Mouse (Mus musculus) embryonic facial prominence, embryonic 14.5 days (tissue): Measurements from ENCODE around the gene Lcp2. TPM values are rescaled to one million over a fixed set of nuclear protein-coding genes. Genes with fewer than 3 reads are reported as not detected.

Experiments used
- ATAC-seq: fragments of 200-750 bp; cut with Nextera tagmentation; 2 replicates; pipeline ENCODE4 v1.8.0; 2017; ENCODE audit warnings: low read depth, moderate number of reproducible peaks, moderate TSS enrichment
- DNase-seq: peaks from one replicate; pipeline ENCODE4 v3.0.0-alpha.2; 2015; ENCODE audit warnings: low spot score
- H3K27ac ChIP-seq: fragments of 300-500 bp; sonication (generic); replicated peaks from 2 replicates; pipeline ENCODE4 v1.5.1; 2014; ENCODE audit warnings: low read depth, mild to moderate bottlenecking, low read length, moderate library complexity
- H3K27me3 ChIP-seq: fragments of 300-500 bp; sonication (generic); replicated peaks from 2 replicates; pipeline ENCODE4 v1.6.1; 2014; ENCODE audit warnings: low read length; ENCODE audit not compliant: control insufficient read depth, insufficient read depth
- H3K36me3 ChIP-seq: fragments of 300-500 bp; sonication (generic); 2 replicates; pipeline ENCODE4 v1.6.1; 2014; ENCODE audit warnings: low read length, mixed read lengths; ENCODE audit not compliant: control insufficient read depth, insufficient read depth
- H3K4me1 ChIP-seq: fragments of 300-500 bp; sonication (generic); 2 replicates; pipeline ENCODE4 v1.6.1; 2014; ENCODE audit warnings: antibody characterized with exemption, low read length; ENCODE audit not compliant: control insufficient read depth, insufficient read depth
- H3K4me2 ChIP-seq: fragments of 300-500 bp; sonication (generic); 2 replicates; pipeline ENCODE4 v1.6.1; 2014; ENCODE audit warnings: low read depth, mild to moderate bottlenecking, low read length, moderate library complexity, mixed read lengths
- H3K4me3 ChIP-seq: fragments of 300-500 bp; sonication (generic); 2 replicates; pipeline ENCODE4 v1.5.1; 2014; ENCODE audit warnings: low read depth, mild to moderate bottlenecking, low read length
- H3K9ac ChIP-seq: fragments of 300-500 bp; sonication (generic); 2 replicates; pipeline ENCODE4 v1.6.1; 2014; ENCODE audit warnings: low read depth, mild to moderate bottlenecking, low read length, moderate library complexity, mixed read lengths
- H3K9me3 ChIP-seq: fragments of 300-500 bp; sonication (generic); 2 replicates; pipeline ENCODE4 v1.6.1; 2016; ENCODE audit warnings: low read length; ENCODE audit not compliant: control insufficient read depth
- WGBS: fragments of 180-500 bp; shearing (Covaris S2); extraction: QIAGEN DNeasy Blood & Tissue Kit; methylation state at CpG from one replicate; pipeline ENCODE4 v1.1.7; 2014; 5-methylcytosine and 5-hydroxymethylcytosine counted together
- polyA plus RNA-seq: library from polyadenylated mRNA; unstranded; fragments of >200 nt; fragmentation: Nextera tagmentation; extraction: Ambion mirVana; gene quantifications from 2 replicates; pipeline ENCODE4 v1.2.1, GENCODE M21; 2014

Gene Lcp2
- polyA plus RNA-seq, 1 experiment from 2014 or later = 6.4 TPM

- no peaks in the 10 kb centered on the region for H3K36me3 ChIP-seq
- no peak overlapping the region for H3K4me2 ChIP-seq
- H3K27me3 ChIP-seq = no peaks in the 10 kb centered on the region
- no peaks in the 10 kb centered on the region for H3K4me1 ChIP-seq
- no peak for DNase-seq
- ATAC-seq = no peak
- H3K9me3 ChIP-seq = no peaks in the 10 kb centered on the region
- H3K4me3 ChIP-seq = no peak overlapping the region
- 63% methylated on average over 2 of the region's 2 CpGs for WGBS
- no peak overlapping the region for H3K9ac ChIP-seq
- no peak overlapping the region for H3K27ac ChIP-seq
Observed at GRCm38 (mm10) chr11:34034794-34035193, 11.9 kb upstream of the Lcp2 start.

DNA sequence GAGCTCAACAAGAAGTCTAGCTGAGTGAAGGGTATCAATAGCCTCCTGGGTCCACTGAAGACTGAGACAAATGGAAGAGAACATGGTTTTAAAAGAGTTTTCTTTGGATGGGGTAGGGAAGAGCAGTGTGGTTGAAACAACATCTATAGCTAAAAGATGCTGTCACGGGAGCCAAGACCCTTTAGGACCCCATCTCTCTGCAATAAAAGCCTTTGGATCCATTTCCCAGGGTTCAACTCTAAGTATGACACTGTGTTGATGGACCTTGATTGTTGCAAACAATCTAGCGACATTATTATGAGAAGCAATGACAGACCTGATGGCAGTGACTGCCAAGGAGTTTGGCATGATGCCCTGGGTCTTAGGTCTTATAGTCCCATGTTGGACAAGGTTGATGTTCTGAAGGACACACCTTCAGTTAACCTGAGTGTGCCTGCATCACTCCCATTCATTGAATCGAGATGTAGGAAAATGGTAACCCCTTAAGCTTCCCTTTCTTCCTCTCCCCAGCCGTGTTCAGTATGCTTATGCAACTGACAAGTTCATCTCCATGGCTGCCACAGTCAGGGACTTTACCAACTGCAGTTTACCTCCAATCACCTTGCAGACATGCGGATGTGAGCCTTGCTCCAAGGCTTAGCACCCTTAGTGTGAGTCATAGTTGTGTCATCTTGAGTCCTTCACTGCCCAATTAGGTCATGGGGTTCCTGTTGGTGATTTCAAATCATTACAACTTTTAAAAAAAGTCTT is 10.6 kb upstream of the Lcp2 start:
- ATAC-seq (no peak), DNase-seq (no peak)
- 85% methylated on average over 5 of the region's 5 CpGs for WGBS
- Histone ChIP-seq H3K4me3 (no peak overlapping the region), H3K9ac (no peak overlapping the region), H3K4me2 (no peak overlapping the region), H3K36me3 (no peaks in the 10 kb centered on the region), H3K27ac (no peak overlapping the region), H3K9me3 (no peaks in the 10 kb centered on the region), H3K27me3 (no peaks in the 10 kb centered on the region), H3K4me1 (no peaks in the 10 kb centered on the region)

DNA sequence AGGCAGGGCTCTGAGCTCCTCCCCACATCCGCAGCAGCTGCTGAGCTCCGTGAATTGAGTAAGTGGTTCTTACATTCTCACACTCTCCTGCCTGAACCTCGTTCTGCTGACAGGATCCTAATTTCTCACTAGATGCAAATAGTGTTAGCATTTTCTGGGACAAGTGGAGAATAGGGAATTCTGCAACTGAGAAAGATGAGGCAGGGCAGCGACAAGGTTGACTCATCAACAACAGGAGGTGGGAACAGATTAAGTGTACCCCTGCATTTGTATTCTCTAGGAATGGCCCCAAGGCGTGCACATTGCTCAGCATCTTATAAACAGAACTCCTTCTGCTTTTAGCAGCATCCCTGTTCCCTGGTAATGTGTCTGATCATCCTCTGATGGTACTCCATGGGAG is 6.7 kb upstream of the Lcp2 start:
- H3K9ac ChIP-seq = no peak overlapping the region
- H3K27ac ChIP-seq = no peak overlapping the region
- ATAC-seq (no peak), DNase-seq (no peak)
- H3K4me3 ChIP-seq = no peak overlapping the region
- H3K27me3 ChIP-seq = no peaks in the 10 kb centered on the region
- H3K36me3 ChIP-seq = no peaks in the 10 kb centered on the region
- no peaks in the 10 kb centered on the region for H3K4me1 ChIP-seq
- 81% methylated on average over 5 of the region's 5 CpGs for WGBS
- no peak overlapping the region for H3K4me2 ChIP-seq
- no peaks in the 10 kb centered on the region for H3K9me3 ChIP-seq

- H3K27ac ChIP-seq = no peak overlapping the region
- H3K36me3 ChIP-seq = no peaks in the 10 kb centered on the region
- 30% methylated on average over 1 of the region's 1 CpGs for WGBS
- no peak overlapping the region for H3K4me2 ChIP-seq
- no peaks in the 10 kb centered on the region for H3K27me3 ChIP-seq
- DNase-seq = no peak
- no peaks in the 10 kb centered on the region for H3K4me1 ChIP-seq
- H3K4me3 ChIP-seq = no peak overlapping the region
- no peak for ATAC-seq
- no peaks in the 10 kb centered on the region for H3K9me3 ChIP-seq
- H3K9ac ChIP-seq = no peak overlapping the region
Observed at GRCm38 (mm10) chr11:34042808-34043207, 3.9 kb upstream of the Lcp2 start.

GRCm38 (mm10) chr11:34047542-34047937 is 820 bp downstream of the Lcp2 start:
- WGBS = 74% methylated on average over 5 of the region's 5 CpGs
- no peak overlapping the region for H3K27ac ChIP-seq
- no peak for ATAC-seq
- H3K9me3 ChIP-seq = no peaks in the 10 kb centered on the region
- H3K4me1 ChIP-seq = no peaks in the 10 kb centered on the region
- no peaks in the 10 kb centered on the region for H3K36me3 ChIP-seq
- no peak overlapping the region for H3K4me2 ChIP-seq
- no peak for DNase-seq
- H3K27me3 ChIP-seq = no peaks in the 10 kb centered on the region
- H3K4me3 ChIP-seq = no peak overlapping the region
- H3K9ac ChIP-seq = no peak overlapping the region

DNA sequence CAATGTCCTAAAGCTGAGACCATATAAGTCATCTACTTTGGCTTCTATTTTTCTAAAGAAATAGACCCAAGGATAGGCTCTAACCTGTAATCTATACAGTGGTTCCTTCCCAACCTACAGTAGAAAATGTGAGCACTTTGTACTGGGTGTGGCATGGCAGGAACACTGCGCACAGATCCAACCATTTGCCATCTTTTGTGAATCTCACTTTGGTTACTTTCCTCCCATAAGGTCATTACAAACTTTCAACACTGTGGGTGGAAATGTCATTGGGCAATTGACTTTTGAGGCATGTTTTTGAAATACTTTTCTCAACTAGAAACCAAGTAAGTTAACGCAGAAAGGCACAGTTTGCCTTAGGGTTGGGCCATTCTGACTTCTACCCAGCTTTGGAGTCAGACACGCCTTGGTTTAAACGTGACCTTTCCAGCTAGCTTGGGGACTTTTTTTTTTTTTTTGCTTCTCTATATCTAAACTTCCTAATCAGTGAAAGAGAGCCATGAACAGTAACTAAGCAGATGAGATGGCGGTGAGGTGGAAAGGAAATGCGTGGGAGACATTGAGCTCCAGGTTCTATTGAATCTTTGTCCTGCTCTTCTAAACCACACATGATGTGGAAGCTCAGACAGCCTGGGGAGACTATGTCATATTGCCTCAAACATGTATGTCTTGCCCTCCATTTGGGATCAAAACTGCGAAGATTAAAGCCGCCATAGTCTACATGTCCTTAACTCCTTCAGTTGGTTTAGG is 1.8 kb downstream of the Lcp2 start:
- 90% methylated on average over 8 of the region's 8 CpGs for WGBS
- ATAC-seq (no peak), DNase-seq (no peak)
- no peaks in the 10 kb centered on the region for H3K4me1 ChIP-seq
- H3K27me3 ChIP-seq = no peaks in the 10 kb centered on the region
- no peaks in the 10 kb centered on the region for H3K9me3 ChIP-seq
- H3K9ac ChIP-seq = no peak overlapping the region
- H3K36me3 ChIP-seq = no peaks in the 10 kb centered on the region
- no peak overlapping the region for H3K27ac ChIP-seq
- H3K4me2 ChIP-seq = no peak overlapping the region
- H3K4me3 ChIP-seq = no peak overlapping the region

DNA sequence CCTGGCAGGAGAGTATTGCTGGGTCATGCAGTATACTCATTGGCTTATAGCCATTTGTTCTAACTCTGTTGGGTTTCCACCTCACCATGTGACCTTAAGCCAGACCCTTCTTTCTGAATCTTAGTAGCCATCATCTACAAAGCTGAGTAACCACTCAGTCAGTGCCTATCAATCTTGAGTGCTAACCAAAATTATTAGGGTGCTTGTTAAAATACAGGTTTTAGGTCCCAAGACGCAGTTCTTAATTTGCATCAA is 2.3 kb downstream of the Lcp2 start:
- Histone ChIP-seq H3K27ac (no peak overlapping the region), H3K4me3 (no peak overlapping the region), H3K4me2 (no peak overlapping the region), H3K36me3 (no peaks in the 10 kb centered on the region), H3K9ac (no peak overlapping the region), H3K9me3 (no peaks in the 10 kb centered on the region), H3K27me3 (no peaks in the 10 kb centered on the region), H3K4me1 (no peaks in the 10 kb centered on the region)
- WGBS = 94% methylated on average over 1 of the region's 1 CpGs
- DNase-seq (no peak), ATAC-seq (no peak)

- no peaks in the 10 kb centered on the region for H3K9me3 ChIP-seq
- no peaks in the 10 kb centered on the region for H3K4me1 ChIP-seq
- H3K27ac ChIP-seq = no peak overlapping the region
- H3K4me2 ChIP-seq = no peak overlapping the region
- DNase-seq = no peak
- H3K27me3 ChIP-seq = no peaks in the 10 kb centered on the region
- WGBS = 89% methylated on average over 1 of the region's 1 CpGs
- no peak overlapping the region for H3K9ac ChIP-seq
- H3K36me3 ChIP-seq = no peaks in the 10 kb centered on the region
- no peak for ATAC-seq
- H3K4me3 ChIP-seq = no peak overlapping the region
Observed at GRCm38 (mm10) chr11:34050063-34050462, 3.3 kb downstream of the Lcp2 start.

DNA sequence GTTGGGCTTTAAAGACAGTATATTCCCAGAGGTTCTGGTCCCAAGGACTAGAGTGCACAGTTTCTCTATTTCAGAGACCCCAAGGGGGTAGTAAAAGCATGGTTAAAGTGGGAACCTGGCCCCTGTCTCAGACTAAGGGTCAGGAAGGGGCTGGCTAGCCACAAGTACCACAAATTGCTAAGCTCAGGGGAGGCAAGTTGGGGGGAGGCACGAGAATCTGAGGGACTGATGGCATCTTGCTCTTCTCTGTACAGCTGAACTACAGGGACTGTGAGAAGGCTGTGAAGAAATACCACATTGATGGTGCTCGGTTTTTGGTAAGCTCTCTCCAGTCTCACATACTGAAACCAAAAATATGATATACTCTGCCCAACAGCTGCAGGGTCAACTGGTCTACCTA is 3.9 kb downstream of the Lcp2 start:
- Histone ChIP-seq H3K9me3 (no peaks in the 10 kb centered on the region), H3K36me3 (no peaks in the 10 kb centered on the region), H3K4me2 (no peak overlapping the region), H3K9ac (no peak overlapping the region), H3K4me3 (no peak overlapping the region), H3K27ac (no peak overlapping the region), H3K27me3 (no peaks in the 10 kb centered on the region), H3K4me1 (no peaks in the 10 kb centered on the region)
- DNase-seq = no peak
- ATAC-seq = no peak
- 71% methylated on average over 2 of the region's 2 CpGs for WGBS
